Mouse (Mus musculus) neural tube, embryonic 11.5 days (tissue): ENCODE data around the gene Etnk1. TPM values are rescaled to one million over a fixed set of nuclear protein-coding genes. Genes with fewer than 3 reads are reported as not detected.
"Not testable (repeated sequence)": the region's sequence is repeated elsewhere in the genome, so short reads cannot be mapped to it uniquely, and the experiment has no call there.

ENCODE experiments used
- ATAC-seq: fragments of 200-750 bp; cut with Nextera tagmentation; 2 replicates; pipeline ENCODE4 v1.8.0; 2017; ENCODE audit warnings: moderate number of reproducible peaks, mild to moderate bottlenecking, moderate TSS enrichment, moderate library complexity; ENCODE audit not compliant: insufficient read depth, low FRiP score, low TSS enrichment
- DNase-seq: peaks from one replicate; pipeline ENCODE4 v3.0.0-alpha.2; 2015; ENCODE audit warnings: low spot score
- H3K27ac ChIP-seq: fragments of 300-500 bp; sonication (generic); 2 replicates; pipeline ENCODE4 v1.5.1; 2014; ENCODE audit warnings: low read depth, mild to moderate bottlenecking, low read length
- H3K27me3 ChIP-seq: fragments of 300-500 bp; sonication (generic); 2 replicates; pipeline ENCODE4 v1.6.1; 2014; ENCODE audit warnings: mild to moderate bottlenecking, low read length, mixed read lengths; ENCODE audit not compliant: control insufficient read depth, insufficient read depth
- H3K36me3 ChIP-seq: fragments of 300-500 bp; sonication (generic); 2 replicates; pipeline ENCODE4 v1.6.1; 2014; ENCODE audit warnings: mild to moderate bottlenecking, low read length, moderate library complexity, mixed read lengths; ENCODE audit not compliant: control insufficient read depth, insufficient read depth
- H3K4me1 ChIP-seq: fragments of 300-500 bp; sonication (generic); 2 replicates; pipeline ENCODE4 v1.6.1; 2014; ENCODE audit warnings: low read length, mixed read lengths; ENCODE audit not compliant: control insufficient read depth, insufficient read depth
- H3K4me2 ChIP-seq: fragments of 300-500 bp; sonication (generic); 2 replicates; pipeline ENCODE4 v1.6.1; 2014; ENCODE audit warnings: low read depth, mild to moderate bottlenecking, moderate library complexity
- H3K4me3 ChIP-seq: fragments of 300-500 bp; sonication (generic); 2 replicates; pipeline ENCODE4 v1.5.1; 2014; ENCODE audit warnings: low read depth, low read length
- H3K9ac ChIP-seq: fragments of 300-500 bp; sonication (generic); 2 replicates; pipeline ENCODE4 v1.6.1; 2014; ENCODE audit warnings: mild to moderate bottlenecking, low read length
- H3K9me3 ChIP-seq: fragments of 300-500 bp; sonication (generic); 2 replicates; pipeline ENCODE4 v1.6.1; 2016; ENCODE audit warnings: low read length; ENCODE audit not compliant: control insufficient read depth
- WGBS: fragments of 180-500 bp; shearing (Covaris S2); extraction: QIAGEN DNeasy Blood & Tissue Kit; methylation state at CpG from one replicate; pipeline ENCODE4 v1.1.7; 2014; 5-methylcytosine and 5-hydroxymethylcytosine counted together
- polyA plus RNA-seq: library from polyadenylated mRNA; unstranded; fragments of >200 nt; fragmentation: Nextera tagmentation; extraction: Ambion mirVana; gene quantifications from 2 replicates; pipeline ENCODE4 v1.2.1, GENCODE M21; 2014

The Etnk1 gene
- polyA plus RNA-seq, 1 experiment from 2014 or later, result 35.0 TPM

DNA sequence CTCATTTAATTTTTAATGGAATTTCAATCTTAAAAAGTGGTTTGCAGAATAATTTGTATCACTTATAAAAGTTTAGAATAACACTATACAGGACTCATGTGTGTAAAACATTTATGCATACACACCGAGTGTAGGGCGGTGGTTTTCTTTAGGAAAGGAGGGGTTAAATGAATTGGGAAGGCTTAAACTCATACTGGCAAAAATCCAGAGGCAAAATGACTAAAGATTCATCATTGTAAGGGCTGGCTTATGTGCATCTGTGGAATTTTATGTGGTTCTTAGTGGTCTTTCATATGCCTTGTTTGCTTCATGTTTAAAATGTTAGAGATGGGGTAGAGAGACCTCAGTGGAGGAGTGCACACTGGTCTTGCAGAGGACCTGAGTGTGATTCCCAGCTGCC, 22.5 kb upstream of the Etnk1 start:
- Histone ChIP-seq H3K4me3 (no peak overlapping the region), H3K9ac (no peak overlapping the region), H3K27ac (no peak overlapping the region), H3K9me3 (no peaks in the 10 kb centered on the region), H3K27me3 (no peaks in the 10 kb centered on the region), H3K4me1 (no peaks in the 10 kb centered on the region), H3K4me2 (no peak overlapping the region), H3K36me3 (no peaks in the 10 kb centered on the region)
- DNase-seq (no peak), ATAC-seq (no peak)
- WGBS, result 82% methylated on average over 2 of the region's 2 CpGs

GRCm38 (mm10) chr6:143145051-143145450, 22.0 kb upstream of the Etnk1 start:
- no peak overlapping the region for H3K4me2 ChIP-seq

DNA sequence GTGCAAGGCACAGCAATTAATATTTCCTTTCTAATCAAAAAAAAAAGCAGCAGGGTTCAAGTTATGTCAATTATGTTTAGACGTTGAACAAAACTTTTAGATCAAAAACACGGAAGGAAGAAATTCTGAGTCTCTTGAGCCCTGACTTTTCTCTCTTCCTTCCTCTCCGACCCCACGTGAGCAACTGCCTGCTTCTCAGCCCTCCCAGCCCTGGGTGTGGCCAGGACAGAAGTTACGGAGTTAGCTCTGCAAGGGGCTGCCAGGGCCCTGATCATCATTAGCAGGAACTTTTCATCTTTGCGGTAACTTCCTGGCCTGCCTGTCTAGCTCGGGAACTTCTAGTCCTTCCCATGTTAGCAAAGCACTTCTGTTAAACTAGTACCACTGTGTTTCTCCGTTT, 20.3 kb upstream of the Etnk1 start:
- Histone ChIP-seq H3K36me3 (no peaks in the 10 kb centered on the region), H3K4me3 (no peak overlapping the region), H3K9me3 (no peaks in the 10 kb centered on the region), H3K27me3 (no peaks in the 10 kb centered on the region), H3K4me1 (no peaks in the 10 kb centered on the region), H3K4me2 (no peak overlapping the region), H3K9ac (no peak overlapping the region), H3K27ac (no peak overlapping the region)
- ATAC-seq (no peak), DNase-seq (no peak)
- WGBS, result 68% methylated on average over 8 of the region's 8 CpGs

More at GRCm38 (mm10) chr6:143145051-143145450, 22.0 kb upstream of the Etnk1 start:
- H3K4me3 ChIP-seq, result no peak overlapping the region
- DNase-seq (no peak), ATAC-seq (no peak)
- H3K27ac ChIP-seq, result no peak overlapping the region
- no peaks in the 10 kb centered on the region for H3K9me3 ChIP-seq
- H3K27me3 ChIP-seq, result no peaks in the 10 kb centered on the region
- no peaks in the 10 kb centered on the region for H3K36me3 ChIP-seq
- 62% methylated on average over 7 of the region's 7 CpGs for WGBS
- no peaks in the 10 kb centered on the region for H3K4me1 ChIP-seq
- no peak overlapping the region for H3K9ac ChIP-seq

DNA sequence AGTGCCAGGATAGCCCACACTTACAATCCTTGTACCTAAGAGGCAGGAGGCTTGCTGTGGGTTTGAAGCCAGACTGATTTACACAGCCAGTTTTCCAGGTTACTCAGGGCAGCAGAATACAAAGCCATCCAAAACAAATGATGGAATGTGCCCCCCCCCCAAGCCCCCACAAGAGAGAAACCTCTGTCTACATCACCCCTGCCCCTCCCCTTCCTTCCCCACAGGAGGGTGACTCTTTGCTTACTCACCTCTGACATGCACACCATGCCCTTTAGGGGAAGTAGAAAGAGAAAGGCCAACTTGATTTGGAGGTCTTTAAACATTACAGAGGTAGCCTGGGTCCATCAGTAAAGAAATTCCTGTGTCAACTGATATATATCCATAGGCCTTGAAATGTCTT, 18.2 kb upstream of the Etnk1 start:
- Histone ChIP-seq H3K4me3 (no peak overlapping the region), H3K4me2 (no peak overlapping the region), H3K4me1 (peaks cover 6% of the 10 kb centered on the region; the same call in 1 of the 2 replicates), H3K36me3 (no peaks in the 10 kb centered on the region), H3K9ac (no peak overlapping the region), H3K9me3 (no peaks in the 10 kb centered on the region), H3K27me3 (no peaks in the 10 kb centered on the region), H3K27ac (no peak overlapping the region)
- DNase-seq (no peak), ATAC-seq (no peak)

DNA sequence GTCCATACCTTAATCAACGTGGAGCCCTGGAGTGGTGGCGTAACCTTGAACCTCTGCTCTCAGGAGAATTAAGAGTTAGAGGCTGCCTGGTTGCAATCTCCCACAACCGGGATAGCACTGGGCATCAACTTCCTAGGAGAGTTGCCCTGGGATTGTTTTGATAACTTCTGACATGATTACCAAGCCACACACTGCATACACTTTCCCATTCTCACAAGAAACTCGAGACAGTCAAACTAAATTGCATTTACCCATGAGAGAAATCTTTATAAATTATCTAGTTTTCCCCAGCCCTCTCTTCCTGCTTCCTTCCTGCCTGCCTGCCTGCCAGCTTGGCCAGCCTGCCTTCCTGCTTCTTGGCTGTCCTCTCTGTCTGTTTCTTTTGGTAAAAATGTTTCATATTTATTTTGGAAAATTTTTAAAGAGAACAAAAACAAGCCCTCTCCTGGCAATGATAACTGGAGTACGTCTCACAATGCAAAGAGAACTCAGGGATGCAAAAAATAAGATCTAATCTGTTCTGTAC, 17.2 kb upstream of the Etnk1 start:
- Histone ChIP-seq H3K9me3 (no peaks in the 10 kb centered on the region), H3K27me3 (no peaks in the 10 kb centered on the region), H3K4me1 (peaks cover 6% of the 10 kb centered on the region; the same call in 1 of the 2 replicates), H3K9ac (no peak overlapping the region), H3K4me3 (no peak overlapping the region), H3K36me3 (no peaks in the 10 kb centered on the region), H3K4me2 (no peak overlapping the region), H3K27ac (no peak overlapping the region)
- WGBS, result 57% methylated on average over 5 of the region's 5 CpGs
- ATAC-seq (no peak), DNase-seq (no peak)

DNA sequence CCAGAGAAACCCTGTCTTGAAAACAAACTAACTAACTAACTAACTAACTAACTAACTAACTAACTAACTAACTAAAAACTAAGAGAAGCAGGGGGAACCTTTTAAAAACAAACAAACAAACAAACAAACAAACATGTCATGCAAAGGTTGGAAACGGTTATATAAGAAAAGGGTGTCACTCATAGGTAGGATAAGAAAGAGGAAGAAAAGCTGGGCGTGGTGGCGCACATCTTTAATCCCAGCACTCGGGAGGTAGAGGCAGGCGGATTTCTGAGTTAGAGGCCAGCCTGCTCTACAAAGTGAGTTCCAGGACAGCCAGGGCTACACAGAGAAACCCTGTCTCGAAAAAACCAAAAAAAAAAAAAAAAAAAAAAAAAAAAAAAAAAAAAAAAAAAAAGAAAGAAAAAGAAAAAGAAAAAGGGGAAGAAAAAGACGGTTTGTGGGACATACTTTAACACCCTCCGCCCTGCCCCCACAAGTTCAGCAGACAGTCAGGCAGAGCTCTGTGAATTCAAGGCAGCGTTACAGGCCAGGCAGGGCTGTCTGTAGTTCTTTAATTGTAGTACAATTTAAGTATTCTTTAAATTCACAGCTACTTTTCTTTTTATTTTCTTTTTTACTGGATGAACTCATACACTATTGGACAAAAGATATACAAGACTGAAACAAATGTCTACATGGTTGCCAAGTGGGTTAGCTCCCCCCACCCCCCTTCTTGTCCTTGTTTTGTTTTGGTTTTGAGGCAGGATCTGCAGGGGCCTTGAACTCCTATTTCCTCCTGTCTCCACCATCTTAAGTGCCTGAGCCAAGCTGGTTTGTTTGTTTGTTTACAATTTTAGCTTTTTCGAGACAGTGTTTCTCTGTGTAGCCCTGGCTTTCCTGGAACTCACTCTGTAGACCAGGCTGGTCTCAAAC, 15.7 kb upstream of the Etnk1 start:
- not testable (repeated sequence) for H3K4me2 ChIP-seq, H3K27me3 ChIP-seq, H3K9me3 ChIP-seq, H3K4me1 ChIP-seq, H3K36me3 ChIP-seq, H3K27ac ChIP-seq, H3K4me3 ChIP-seq, ATAC-seq, H3K9ac ChIP-seq, DNase-seq
- WGBS, result 70% methylated on average over 10 of the region's 10 CpGs

DNA sequence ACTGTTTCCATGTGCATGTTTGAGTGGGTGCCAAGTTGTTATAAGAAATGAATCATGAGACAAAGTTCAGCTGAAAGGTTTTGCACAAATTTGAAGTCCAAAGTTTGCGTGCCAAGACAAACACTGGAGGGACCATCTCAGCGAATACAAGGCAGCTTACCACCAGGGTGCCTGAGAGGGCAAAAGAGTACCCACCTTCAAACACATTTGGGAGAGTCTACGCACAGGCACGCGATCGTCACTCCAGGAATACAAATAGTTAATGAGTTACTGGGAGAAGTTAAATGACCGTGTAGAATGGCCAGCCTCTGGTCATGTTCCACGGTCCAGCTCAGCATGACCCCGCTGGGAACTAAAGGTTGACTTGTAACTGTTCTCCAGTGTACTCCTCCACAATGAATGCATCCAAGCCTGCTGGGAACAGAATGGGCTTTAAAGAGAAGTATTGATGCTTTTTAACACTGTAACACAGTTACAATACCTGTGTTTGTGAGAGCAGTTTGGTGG, 14.6 kb upstream of the Etnk1 start:
- WGBS, result 16% methylated on average over 9 of the region's 9 CpGs
- DNase-seq, result peak; percentile 37
- H3K9me3 ChIP-seq, result no peaks in the 10 kb centered on the region
- H3K4me3 ChIP-seq, result no peak overlapping the region
- ATAC-seq, result peak; percentile 60
- H3K4me2 ChIP-seq, result no peak overlapping the region
- no peaks in the 10 kb centered on the region for H3K27me3 ChIP-seq
- no peak overlapping the region for H3K9ac ChIP-seq
- H3K4me1 ChIP-seq, result peaks cover 6% of the 10 kb centered on the region; the same call in 1 of the 2 replicates
- H3K27ac ChIP-seq, result no peak overlapping the region
- no peaks in the 10 kb centered on the region for H3K36me3 ChIP-seq

- H3K36me3 ChIP-seq, result no peaks in the 10 kb centered on the region
- H3K4me1 ChIP-seq, result peaks cover 6% of the 10 kb centered on the region; the same call in 1 of the 2 replicates
- 24% methylated on average over 2 of the region's 2 CpGs for WGBS
- H3K9ac ChIP-seq, result no peak overlapping the region
- DNase-seq, result no peak
- no peak overlapping the region for H3K27ac ChIP-seq
- H3K4me3 ChIP-seq, result no peak overlapping the region
- H3K9me3 ChIP-seq, result no peaks in the 10 kb centered on the region
- ATAC-seq, result no peak
- H3K27me3 ChIP-seq, result no peaks in the 10 kb centered on the region
- H3K4me2 ChIP-seq, result no peak overlapping the region
These were observed 13.9 kb upstream of the Etnk1 start for GRCm38 (mm10) chr6:143153160-143153559.
